Comparison of ENCODE assay signal across 18 mouse cellular contexts in genomic region chr4:89161389-89161788, GRCm38 (mm10). TPM values are rescaled to one million over a fixed set of nuclear protein-coding genes. Genes with fewer than 3 reads are reported as not detected.
DNase-seq lines count a peak whose midpoint lies in the region; TF ChIP-seq lines count a peak whose summit lies in the region.
"Had no signal": no experiment of that assay in that cellular context is flagged by ENCODE, and none has a peak within 500 bp of the region (broad histone marks: within the 10 kb centered on the region; RNA-seq: fewer than 3 reads in every experiment).

No protein-coding gene starts in this region.

- H3K4me3 ChIP-seq in ES-E14 (ENCODE audit: insufficient read depth in 1 of 2, low read depth in 1 of 2, low read length in 2 of 2, poor library complexity in 1 of 2, severe bottlenecking in 1 of 2) (no peak overlapping the region), MEL (ENCODE audit: control insufficient read depth in 1 of 2, insufficient read depth in 1 of 2, low read depth in 2 of 2, low read length in 2 of 2) (no peak overlapping the region)

- H3K27ac ChIP-seq in ES-E14 (ENCODE audit: insufficient read depth, low read depth, low read length, poor library complexity, severe bottlenecking) (no peak overlapping the region), MEL (ENCODE audit: control insufficient read depth, low read depth, low read length) (no peak overlapping the region)

- H3K4me1 ChIP-seq in ES-E14 (ENCODE audit: control insufficient read depth in 2 of 2, insufficient read depth in 2 of 2, low read length in 2 of 2, poor library complexity in 1 of 2) (no peaks in the 10 kb centered on the region), MEL (ENCODE audit: control insufficient read depth in 1 of 2, insufficient read depth in 2 of 2, low read length in 2 of 2) (peaks cover 0 to 9% of the 10 kb centered on the region in 2 experiments; a peak in 1 of 4 replicates)

- in situ Hi-C loops in ES-E14 (cut with MboI; ENCODE audit: low sequenced_read_pairs in 2 of 2, unreplicated experiment in 2 of 2) = no loop called here

- H3K9ac ChIP-seq in ES-E14 (ENCODE audit: insufficient read depth, low read depth, low read length, poor library complexity, severe bottlenecking) (no peak overlapping the region), MEL (ENCODE audit: control insufficient read depth, low read depth, low read length, poor library complexity, severe bottlenecking) (no peak overlapping the region)

- no peak for TF ChIP-seq CTCF in MEL (IDR thresholded peaks at IDR 0.05 in 2 of 3, conservative IDR thresholded peaks at IDR 0.05 in 1 of 3; ENCODE audit: control insufficient read depth in 1 of 3, insufficient read depth in 1 of 3, low read depth in 2 of 3, low read length in 3 of 3, poor library complexity in 1 of 3, severe bottlenecking in 1 of 3)

- H3K79me2 ChIP-seq in MEL (ENCODE audit: control insufficient read depth, insufficient read depth, low read length, poor library complexity) = 0 out of 2 replicates have a peak, but pooled peaks cover 1% of the 10 kb centered on the region

- no peak for TF ChIP-seq POLR2A in MEL (IDR thresholded peaks at IDR 0.05; ENCODE audit: control insufficient read depth in 1 of 2, insufficient read depth in 1 of 2, low read depth in 1 of 2, low read length in 2 of 2, poor library complexity in 1 of 2)

- TF ChIP-seq RAD21 in MEL (IDR thresholded peaks at IDR 0.05; ENCODE audit: low read depth, low read length) = no peak

- no peaks in the 10 kb centered on the region for H3K27me3 ChIP-seq in MEL (ENCODE audit: control insufficient read depth in 1 of 2, insufficient read depth in 2 of 2, low read length in 2 of 2)
- H3K27me3 ChIP-seq: CH12.LX, Patski had no signal

- peaks cover 40% of the 10 kb centered on the region for H3K36me3 ChIP-seq in ES-E14 (ENCODE audit: control insufficient read depth, insufficient read depth, low read length, poor library complexity, severe bottlenecking)
- peaks cover 7 to 11% of the 10 kb centered on the region in 2 experiments; a peak in 3 of 4 replicates for H3K36me3 ChIP-seq in MEL (ENCODE audit: control insufficient read depth in 1 of 2, insufficient read depth in 2 of 2, low read length in 2 of 2)
- H3K36me3 ChIP-seq: G1E had no signal

- no peak for TF ChIP-seq EP300 in MEL (IDR thresholded peaks at IDR 0.05; ENCODE audit: low read depth in 1 of 2, low read length in 2 of 2)

- intact Hi-C loops in gastrocnemius, postnatal 36 days (cut with DNase I) = no loop called here

- DNase-seq in ES-E14 (ENCODE audit: low read depth, low spot score) (no peak), MEL (ENCODE audit: low read depth, low spot score) (no peak)
- no peak for DNase-seq in urinary bladder, postnatal 14 days (ENCODE audit: low spot score)
- no peak for DNase-seq in gastrocnemius, postnatal 36 days
- DNase-seq: adrenal gland, adult 2 months; adrenal gland, adult 8-10 months; adrenal gland, postnatal 10 days; adrenal gland, postnatal 14 days; adrenal gland, postnatal 25 days; adrenal gland, postnatal 36 days; cerebellum, adult 11 months; cerebellum, adult 11-12 months; cerebellum, adult 18-20 months; cerebellum, adult 2 months; cerebellum, adult 8-10 months had no signal

- H3K9me3 ChIP-seq in ES-E14 (ENCODE audit: control insufficient read depth, insufficient read depth, low read depth, low read length) (no peaks in the 10 kb centered on the region), MEL (replicated peaks; ENCODE audit: insufficient read depth, low read length) (no peaks in the 10 kb centered on the region)

TF ChIP-seq in ES-E14, 5 proteins besides CTCF, POLR2A, EP300 and RAD21:
- TF ChIP-seq ZNF384 (IDR thresholded peaks at IDR 0.05; ENCODE audit: low read depth, low read length) (peak; percentile 79), CHD2 (IDR thresholded peaks at IDR 0.05; ENCODE audit: low read depth, low read length) (no peak), MAFK (IDR thresholded peaks at IDR 0.05; ENCODE audit: insufficient read depth, low read depth, low read length) (no peak), ZC3H11A (IDR thresholded peaks at IDR 0.05; ENCODE audit: borderline replicate concordance, low read depth, low read length) (no peak)

TF ChIP-seq in MEL, 35 proteins besides CTCF, POLR2A, EP300 and RAD21:
- TF ChIP-seq ZNF384 (IDR thresholded peaks at IDR 0.05; ENCODE audit: low read depth, low read length) = peak; percentile 66
- no peak for TF ChIP-seq UBTF (IDR thresholded peaks at IDR 0.05; ENCODE audit: borderline replicate concordance, insufficient read depth, low read depth, low read length)
TF ChIP-seq in MEL: peak in this region for 1.

RNA-seq across cellular contexts. Expression of gene Mtap, which starts 24.5 kb away (rescaled TPM):
- 35.5 and 59.3 TPM in 2 replicates for total RNA-seq in ES-E14 (2012; rRNA removed)
- total RNA-seq in MEL (2012; rRNA removed) = 36.6 and 36.7 TPM in 2 replicates
- 10 to 100 TPM; 45.4 to 52.0 TPM for polyA plus RNA-seq in MEL (2012; ENCODE audit: insufficient read depth in 1 of 2, insufficient read length in 2 of 2, low read depth in 1 of 2, low replicate concordance in 2 of 2, missing spikeins in 1 of 2)
- total RNA-seq in gastrocnemius, postnatal 36 days (2021) = 10 to 100 TPM; 13.4 to 14.7 TPM
- total RNA-seq: CH12.LX had no signal
- polyA plus RNA-seq: G1E had no signal
